Mouse (Mus musculus) midbrain, embryonic 12.5 days (tissue): ENCODE results near the gene Pde7b. TPM values are rescaled to one million over a fixed set of nuclear protein-coding genes. Genes with fewer than 3 reads are reported as not detected.
"Not testable (repeated sequence)": the region's sequence is repeated elsewhere in the genome, so short reads cannot be mapped to it uniquely, and the experiment has no call there.

Experiments
- ATAC-seq: fragments of 200-750 bp; cut with Nextera tagmentation; 2 replicates; pipeline ENCODE4 v1.8.0; 2017; ENCODE audit warnings: low read depth, moderate TSS enrichment, moderate library complexity; ENCODE audit not compliant: low FRiP score
- H3K27ac ChIP-seq: fragments of 300-500 bp; sonication (generic); replicated peaks from 2 replicates; pipeline ENCODE4 v1.5.1; 2016; ENCODE audit warnings: mild to moderate bottlenecking
- H3K27me3 ChIP-seq: fragments of 300-500 bp; sonication (generic); 2 replicates; pipeline ENCODE4 v1.6.1; 2016; ENCODE audit warnings: mild to moderate bottlenecking
- H3K36me3 ChIP-seq: fragments of 300-500 bp; sonication (generic); 2 replicates; pipeline ENCODE4 v1.6.1; 2016
- H3K4me1 ChIP-seq: fragments of 300-500 bp; sonication (generic); 2 replicates; pipeline ENCODE4 v1.6.1; 2016
- H3K4me2 ChIP-seq: fragments of 300-500 bp; sonication (generic); replicated peaks from 2 replicates; pipeline ENCODE4 v1.6.1; 2016; ENCODE audit warnings: mild to moderate bottlenecking, moderate library complexity
- H3K4me3 ChIP-seq: fragments of 300-500 bp; sonication (generic); 2 replicates; pipeline ENCODE4 v1.5.1; 2016; ENCODE audit warnings: mild to moderate bottlenecking
- H3K9ac ChIP-seq: fragments of 300-500 bp; sonication (generic); replicated peaks from 2 replicates; pipeline ENCODE4 v1.6.1; 2016; ENCODE audit warnings: mild to moderate bottlenecking, moderate library complexity
- H3K9me3 ChIP-seq: fragments of 300-500 bp; sonication (generic); 2 replicates; pipeline ENCODE4 v1.6.1; 2016; ENCODE audit warnings: mild to moderate bottlenecking
- WGBS: fragments of 180-500 bp; shearing (Covaris S2); methylation state at CpG from one replicate; pipeline ENCODE4 v1.1.7; 2016; 5-methylcytosine and 5-hydroxymethylcytosine counted together
- polyA plus RNA-seq: library from polyadenylated mRNA; unstranded; fragments of >200 nt; fragmentation: Nextera tagmentation; extraction: Ambion mirVana; gene quantifications from 2 replicates; pipeline ENCODE4 v1.2.1, GENCODE M21; 2016

The Pde7b gene
- polyA plus RNA-seq, 1 experiment from 2014 or later: 3.2 TPM

GRCm38 (mm10) chr10:20528544-20529411, 196.1 kb downstream of the Pde7b start:
- Histone ChIP-seq H3K4me2 (no peak overlapping the region), H3K27ac (no peak overlapping the region), H3K9ac (no peak overlapping the region), H3K27me3 (no peaks in the 10 kb centered on the region), H3K36me3 (no peaks in the 10 kb centered on the region), H3K9me3 (no peaks in the 10 kb centered on the region), H3K4me3 (no peak overlapping the region), H3K4me1 (peaks cover 4% of the 10 kb centered on the region; the same call in 1 of the 2 replicates)
- no peak for ATAC-seq
- WGBS: 70% methylated on average over 20 of the region's 20 CpGs

- no peaks in the 10 kb centered on the region for H3K9me3 ChIP-seq
- no peak overlapping the region for H3K27ac ChIP-seq
- H3K9ac ChIP-seq: no peak overlapping the region
- WGBS: 84% methylated on average over 4 of the region's 4 CpGs
- H3K27me3 ChIP-seq: no peaks in the 10 kb centered on the region
- H3K4me3 ChIP-seq: no peak overlapping the region
- no peak for ATAC-seq
- no peaks in the 10 kb centered on the region for H3K36me3 ChIP-seq
- H3K4me2 ChIP-seq: no peak overlapping the region
- H3K4me1 ChIP-seq: peaks cover 4% of the 10 kb centered on the region; the same call in 1 of the 2 replicates
These were observed 197.1 kb downstream of the Pde7b start for GRCm38 (mm10) chr10:20527737-20528136.

- H3K27me3 ChIP-seq: no peaks in the 10 kb centered on the region
- no peaks in the 10 kb centered on the region for H3K9me3 ChIP-seq
- H3K9ac ChIP-seq: no peak overlapping the region
- ATAC-seq: no peak
- WGBS: 89% methylated on average over 9 of the region's 9 CpGs
- H3K36me3 ChIP-seq: no peaks in the 10 kb centered on the region
- H3K4me2 ChIP-seq: no peak overlapping the region
- no peak overlapping the region for H3K4me3 ChIP-seq
- H3K4me1 ChIP-seq: no peaks in the 10 kb centered on the region
- no peak overlapping the region for H3K27ac ChIP-seq
These were observed 206.4 kb downstream of the Pde7b start for GRCm38 (mm10) chr10:20518529-20518889.

- 80% methylated on average over 9 of the region's 9 CpGs for WGBS
These were observed 206.9 kb downstream of the Pde7b start for GRCm38 (mm10) chr10:20517756-20518528.

GRCm38 (mm10) chr10:20513891-20514290, 211.0 kb downstream of the Pde7b start:
- WGBS: 86% methylated on average over 4 of the region's 4 CpGs
- Histone ChIP-seq H3K4me1 (no peaks in the 10 kb centered on the region), H3K4me3 (no peak overlapping the region), H3K9ac (no peak overlapping the region), H3K4me2 (no peak overlapping the region), H3K36me3 (no peaks in the 10 kb centered on the region), H3K27ac (no peak overlapping the region), H3K27me3 (no peaks in the 10 kb centered on the region), H3K9me3 (no peaks in the 10 kb centered on the region)
- ATAC-seq: no peak

More at GRCm38 (mm10) chr10:20517756-20518528, 206.9 kb downstream of the Pde7b start:
- H3K9ac ChIP-seq, H3K27me3 ChIP-seq, H3K4me2 ChIP-seq, H3K27ac ChIP-seq, ATAC-seq, H3K4me3 ChIP-seq, H3K4me1 ChIP-seq, H3K36me3 ChIP-seq, H3K9me3 ChIP-seq: not testable (repeated sequence)

- Histone ChIP-seq H3K27me3 (no peaks in the 10 kb centered on the region), H3K27ac (no peak overlapping the region), H3K9me3 (no peaks in the 10 kb centered on the region), H3K4me2 (no peak overlapping the region), H3K4me3 (no peak overlapping the region), H3K4me1 (no peaks in the 10 kb centered on the region), H3K36me3 (no peaks in the 10 kb centered on the region), H3K9ac (no peak overlapping the region)
- no peak for ATAC-seq
- 93% methylated on average over 5 of the region's 5 CpGs for WGBS
These were observed 211.4 kb downstream of the Pde7b start for GRCm38 (mm10) chr10:20513461-20513860.

- no peak for ATAC-seq
- Histone ChIP-seq H3K4me3 (no peak overlapping the region), H3K4me2 (no peak overlapping the region), H3K36me3 (no peaks in the 10 kb centered on the region), H3K27ac (no peak overlapping the region), H3K4me1 (no peaks in the 10 kb centered on the region), H3K9ac (no peak overlapping the region), H3K27me3 (no peaks in the 10 kb centered on the region), H3K9me3 (no peaks in the 10 kb centered on the region)
- WGBS: 91% methylated on average over 4 of the region's 4 CpGs
These were observed 215.1 kb downstream of the Pde7b start for GRCm38 (mm10) chr10:20509819-20510218.

GRCm38 (mm10) chr10:20508497-20508896, 216.4 kb downstream of the Pde7b start:
- Histone ChIP-seq H3K4me2 (no peak overlapping the region), H3K36me3 (no peaks in the 10 kb centered on the region), H3K27me3 (no peaks in the 10 kb centered on the region), H3K9me3 (no peaks in the 10 kb centered on the region), H3K4me3 (no peak overlapping the region), H3K9ac (no peak overlapping the region), H3K4me1 (no peaks in the 10 kb centered on the region), H3K27ac (no peak overlapping the region)
- ATAC-seq: no peak
- WGBS: 81% methylated on average over 3 of the region's 3 CpGs

- no peak overlapping the region for H3K9ac ChIP-seq
- no peaks in the 10 kb centered on the region for H3K36me3 ChIP-seq
- ATAC-seq: no peak
- no peak overlapping the region for H3K4me3 ChIP-seq
- WGBS: 71% methylated on average over 9 of the region's 9 CpGs
- H3K9me3 ChIP-seq: no peaks in the 10 kb centered on the region
- H3K4me2 ChIP-seq: no peak overlapping the region
- no peaks in the 10 kb centered on the region for H3K27me3 ChIP-seq
- no peak overlapping the region for H3K27ac ChIP-seq
- H3K4me1 ChIP-seq: no peaks in the 10 kb centered on the region
These were observed 217.0 kb downstream of the Pde7b start for GRCm38 (mm10) chr10:20507732-20508412.

GRCm38 (mm10) chr10:20507069-20507468, 217.8 kb downstream of the Pde7b start:
- Histone ChIP-seq H3K36me3 (no peaks in the 10 kb centered on the region), H3K27ac (no peak overlapping the region), H3K4me2 (no peak overlapping the region), H3K27me3 (no peaks in the 10 kb centered on the region), H3K9ac (no peak overlapping the region), H3K4me3 (no peak overlapping the region), H3K9me3 (no peaks in the 10 kb centered on the region), H3K4me1 (no peaks in the 10 kb centered on the region)
- no peak for ATAC-seq
- WGBS: 92% methylated on average over 2 of the region's 2 CpGs

GRCm38 (mm10) chr10:20505454-20505853, 219.4 kb downstream of the Pde7b start:
- no peak overlapping the region for H3K9ac ChIP-seq
- H3K9me3 ChIP-seq: no peaks in the 10 kb centered on the region
- no peaks in the 10 kb centered on the region for H3K27me3 ChIP-seq
- no peak overlapping the region for H3K4me2 ChIP-seq
- no peak overlapping the region for H3K4me3 ChIP-seq
- no peak overlapping the region for H3K27ac ChIP-seq
- ATAC-seq: no peak
- H3K4me1 ChIP-seq: no peaks in the 10 kb centered on the region
- no peaks in the 10 kb centered on the region for H3K36me3 ChIP-seq
- WGBS: 79% methylated on average over 10 of the region's 10 CpGs

GRCm38 (mm10) chr10:20504800-20505199, 220.1 kb downstream of the Pde7b start:
- Histone ChIP-seq H3K27me3 (no peaks in the 10 kb centered on the region), H3K36me3 (no peaks in the 10 kb centered on the region), H3K4me3 (no peak overlapping the region), H3K4me1 (no peaks in the 10 kb centered on the region), H3K4me2 (no peak overlapping the region), H3K9ac (no peak overlapping the region), H3K27ac (no peak overlapping the region), H3K9me3 (no peaks in the 10 kb centered on the region)
- no peak for ATAC-seq
- 91% methylated on average over 3 of the region's 3 CpGs for WGBS
